Mouse (Mus musculus) liver, embryonic 11.5 days (tissue): ENCODE results near the gene D3Ertd751e. TPM values are rescaled to one million over a fixed set of nuclear protein-coding genes. Genes with fewer than 3 reads are reported as not detected.
A peak's percentile ranks its signal among the peaks of the same experiment; 100 is the strongest.

Experiments
- ATAC-seq: fragments of 200-750 bp; cut with Nextera tagmentation; replicated peaks from 2 replicates; pipeline ENCODE4 v1.8.0; 2017; ENCODE audit warnings: moderate number of reproducible peaks, mild to moderate bottlenecking, moderate TSS enrichment, moderate library complexity; ENCODE audit not compliant: low FRiP score
- DNase-seq: peaks from one replicate; pipeline ENCODE4 v3.0.0-alpha.2; 2017; ENCODE audit warnings: low spot score
- H3K27ac ChIP-seq: fragments of 300-500 bp; sonication (generic); 2 replicates; pipeline ENCODE4 v1.5.1; 2014; ENCODE audit warnings: mild to moderate bottlenecking, low read depth, low read length, control low read depth
- H3K27me3 ChIP-seq: fragments of 300-500 bp; sonication (generic); replicated peaks from 2 replicates; pipeline ENCODE4 v1.6.1; 2014; ENCODE audit warnings: low read length, mixed read lengths; ENCODE audit not compliant: control insufficient read depth, insufficient read depth
- H3K36me3 ChIP-seq: fragments of 300-500 bp; sonication (generic); 2 replicates; pipeline ENCODE4 v1.6.1; 2014; ENCODE audit warnings: mild to moderate bottlenecking, low read length, moderate library complexity, mixed read lengths; ENCODE audit not compliant: control insufficient read depth, insufficient read depth
- H3K4me1 ChIP-seq: fragments of 300-500 bp; sonication (generic); replicated peaks from 2 replicates; pipeline ENCODE4 v1.6.1; 2014; ENCODE audit warnings: low read length, mixed read lengths; ENCODE audit not compliant: control insufficient read depth, insufficient read depth
- H3K4me2 ChIP-seq: fragments of 300-500 bp; sonication (generic); 2 replicates; pipeline ENCODE4 v1.6.1; 2014; ENCODE audit warnings: mild to moderate bottlenecking, control low read depth, moderate library complexity
- H3K4me3 ChIP-seq: fragments of 300-500 bp; sonication (generic); 2 replicates; pipeline ENCODE4 v1.5.1; 2014; ENCODE audit warnings: low read depth, low read length, control low read depth
- H3K9ac ChIP-seq: fragments of 300-500 bp; sonication (generic); 2 replicates; pipeline ENCODE4 v1.6.1; 2014; ENCODE audit warnings: low read depth, low read length, control low read depth
- H3K9me3 ChIP-seq: fragments of 300-500 bp; sonication (generic); 2 replicates; pipeline ENCODE4 v1.6.1; 2016; ENCODE audit warnings: low read length, inconsistent platforms, mixed read lengths; ENCODE audit not compliant: control insufficient read depth
- WGBS: fragments of 180-500 bp; shearing (Covaris S2); extraction: QIAGEN DNeasy Blood & Tissue Kit; methylation state at CpG from one replicate; pipeline ENCODE4 v1.1.7; 2014; 5-methylcytosine and 5-hydroxymethylcytosine counted together
- polyA plus RNA-seq: library from polyadenylated mRNA; unstranded; fragments of >200 nt; fragmentation: Nextera tagmentation; extraction: Ambion mirVana; gene quantifications from 2 replicates; pipeline ENCODE4 v1.2.1, GENCODE M21; 2014

The D3Ertd751e gene
- 13.2 and 18.2 TPM in 2 replicates for polyA plus RNA-seq

DNA sequence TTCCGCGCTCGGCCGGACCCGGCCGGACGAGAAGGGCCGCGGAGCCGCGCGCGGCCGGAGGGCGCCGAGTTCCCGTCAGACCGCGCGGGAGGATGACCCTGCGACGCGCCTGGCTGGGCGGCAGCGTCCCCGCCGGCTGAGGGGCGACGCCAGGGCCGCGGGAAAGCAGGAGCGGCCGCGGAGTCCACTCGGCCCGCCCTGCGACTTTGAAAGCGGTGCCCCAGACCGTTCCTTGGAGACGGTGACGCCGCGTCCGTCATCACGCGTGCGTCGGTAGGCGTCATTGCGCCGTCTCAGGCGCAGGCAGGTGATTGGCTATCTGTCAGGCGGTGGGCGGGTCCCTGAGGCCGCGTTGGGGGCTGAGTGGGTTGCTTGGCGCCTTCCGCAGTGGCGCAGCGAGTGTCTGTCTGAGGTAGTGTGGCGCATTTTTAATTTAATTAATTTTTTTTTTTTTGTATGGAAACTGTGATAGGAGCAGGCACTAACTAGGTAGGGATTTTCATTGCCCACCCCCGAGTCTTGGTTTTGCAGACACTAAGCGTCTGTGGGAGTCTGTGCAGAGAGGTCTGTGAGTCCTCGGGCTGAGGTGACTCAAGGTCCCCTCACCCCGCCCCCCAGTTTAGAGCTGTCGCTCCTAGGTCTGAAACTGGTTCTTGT is at the start of gene D3Ertd751e, which contains the start of gene Sclt1:
TSS of gene D3Ertd751e (plus strand) at position 334 of the 657 bp plus-strand sequence.
TSS of gene Sclt1 (minus strand) at position 237 of the 657 bp plus-strand sequence.
- peak; percentile 100 for ATAC-seq
- peak within 1 kb of the TSS; percentile 86 for H3K4me2 ChIP-seq
- under 1% methylated on average over 62 of the region's 66 CpGs for WGBS
- peak within 1 kb of the TSS; percentile 90 for H3K9ac ChIP-seq
- H3K27me3 ChIP-seq, result no peaks in the 10 kb centered on the region
- peak; percentile 90 for DNase-seq
- H3K4me3 ChIP-seq, result peak within 1 kb of the TSS; percentile 77
- peaks cover 3% of the 10 kb centered on the region for H3K4me1 ChIP-seq
- peak within 1 kb of the TSS; percentile 89 for H3K27ac ChIP-seq
- no peaks in the 10 kb centered on the region for H3K36me3 ChIP-seq
- no peaks in the 10 kb centered on the region for H3K9me3 ChIP-seq

DNA sequence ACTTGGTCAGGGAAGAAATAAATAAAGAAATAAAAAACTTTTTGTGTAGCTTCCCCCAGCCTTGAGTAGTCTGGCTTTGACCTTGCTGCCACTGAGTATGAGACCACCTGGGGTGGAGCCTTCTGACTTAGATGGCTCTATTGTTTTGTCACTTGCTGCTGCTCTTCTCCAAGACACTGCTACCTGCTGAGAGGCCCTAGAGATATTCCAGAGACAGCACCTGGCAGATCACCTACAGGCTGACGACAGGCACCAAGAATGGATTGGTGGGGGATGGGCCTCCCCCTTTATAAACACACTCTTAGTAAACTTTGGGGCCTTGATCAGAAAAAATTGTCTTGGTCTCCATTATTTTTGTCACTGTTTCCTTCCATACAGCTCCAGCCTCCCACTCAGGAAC is 46.7 kb upstream of the D3Ertd751e start:
- DNase-seq, result no peak
- H3K9me3 ChIP-seq, result no peaks in the 10 kb centered on the region
- ATAC-seq, result no peak
- H3K9ac ChIP-seq, result no peak overlapping the region
- H3K27me3 ChIP-seq, result no peaks in the 10 kb centered on the region
- no peaks in the 10 kb centered on the region for H3K4me1 ChIP-seq
- no peak overlapping the region for H3K4me3 ChIP-seq
- no peak overlapping the region for H3K27ac ChIP-seq
- no peak overlapping the region for H3K4me2 ChIP-seq
- 78% methylated on average over 1 of the region's 1 CpGs for WGBS
- no peaks in the 10 kb centered on the region for H3K36me3 ChIP-seq

DNA sequence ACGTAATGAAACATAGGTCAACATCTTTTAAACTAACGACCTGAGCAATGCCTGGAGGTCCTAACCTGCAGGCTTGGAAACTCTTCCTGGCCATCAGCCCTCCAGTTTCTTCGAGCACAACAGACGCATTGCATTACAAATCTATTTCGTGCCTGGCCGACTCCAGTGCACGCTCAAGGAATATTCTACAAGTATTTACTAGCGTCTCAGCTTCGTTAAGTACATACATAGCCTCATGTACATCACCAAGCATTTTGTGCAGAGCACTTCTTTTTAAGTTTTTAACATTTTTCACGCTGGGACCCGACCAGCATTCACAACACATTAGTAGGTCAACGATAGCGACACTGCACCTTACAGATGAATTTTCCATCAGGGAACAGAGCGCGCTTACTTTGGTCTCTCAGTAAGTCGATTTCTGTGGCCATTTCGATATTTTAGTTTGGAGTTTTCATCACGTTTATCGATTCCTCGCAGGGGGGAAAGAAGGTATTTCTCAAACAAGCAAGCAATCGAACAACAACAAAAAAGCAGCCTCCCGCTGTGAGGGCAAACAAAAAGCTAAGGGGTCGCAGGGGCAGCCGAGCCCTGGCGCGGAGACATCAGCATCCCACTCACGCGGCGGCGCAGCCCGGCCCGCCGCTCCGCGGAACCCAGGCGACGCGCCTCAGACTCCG is 672 bp upstream of the D3Ertd751e start:
- Histone ChIP-seq H3K36me3 (no peaks in the 10 kb centered on the region), H3K4me1 (peaks cover 3% of the 10 kb centered on the region), H3K4me3 (peak overlapping the region; percentile 77), H3K27me3 (no peaks in the 10 kb centered on the region), H3K9me3 (no peaks in the 10 kb centered on the region), H3K9ac (peak overlapping the region; percentile 90), H3K4me2 (peak overlapping the region; percentile 86), H3K27ac (peak overlapping the region; percentile 89)
- no peak for ATAC-seq
- WGBS, result 2% methylated on average over 39 of the region's 39 CpGs
- no peak for DNase-seq

GRCm38 (mm10) chr3:41743436-41743835 is 1.0 kb downstream of the D3Ertd751e start:
- no peak overlapping the region for H3K9ac ChIP-seq
- H3K27ac ChIP-seq, result no peak overlapping the region
- WGBS, result 51% methylated on average over 6 of the region's 6 CpGs

DNA sequence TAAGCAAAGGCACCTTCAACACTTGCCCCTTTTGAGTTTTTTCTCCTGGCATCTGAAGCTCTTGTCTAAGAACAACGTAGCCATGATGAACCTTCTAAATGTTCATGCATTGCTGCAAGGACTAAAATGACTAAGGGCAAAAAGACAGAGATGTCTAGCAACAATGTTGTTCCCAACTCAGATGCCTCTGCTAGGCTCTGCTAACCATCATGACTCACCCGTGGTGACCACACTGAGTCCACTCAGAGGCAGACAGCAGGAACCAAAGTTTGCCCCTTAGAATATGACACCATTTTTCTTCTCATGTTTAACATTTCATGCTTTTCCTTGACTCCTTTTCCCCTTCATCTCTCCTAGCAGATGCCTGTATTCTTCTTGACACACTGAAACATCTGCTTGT is 12.1 kb downstream of the D3Ertd751e start:
- Histone ChIP-seq H3K27me3 (no peaks in the 10 kb centered on the region), H3K4me2 (no peak overlapping the region), H3K9me3 (no peaks in the 10 kb centered on the region), H3K4me1 (no peaks in the 10 kb centered on the region), H3K9ac (no peak overlapping the region), H3K36me3 (no peaks in the 10 kb centered on the region), H3K27ac (no peak overlapping the region), H3K4me3 (no peak overlapping the region)
- ATAC-seq (no peak), DNase-seq (no peak)
- 74% methylated on average over 2 of the region's 2 CpGs for WGBS

More at GRCm38 (mm10) chr3:41743436-41743835, 1.0 kb downstream of the D3Ertd751e start:
- ATAC-seq (no peak), DNase-seq (no peak)
- peak overlapping the region; percentile 77 for H3K4me3 ChIP-seq
- no peaks in the 10 kb centered on the region for H3K36me3 ChIP-seq
- no peaks in the 10 kb centered on the region for H3K27me3 ChIP-seq
- H3K9me3 ChIP-seq, result no peaks in the 10 kb centered on the region
- H3K4me2 ChIP-seq, result peak overlapping the region; percentile 79
- peaks cover 3% of the 10 kb centered on the region for H3K4me1 ChIP-seq

GRCm38 (mm10) chr3:41762091-41762490 is 19.7 kb downstream of the D3Ertd751e start:
- Histone ChIP-seq H3K9ac (no peak overlapping the region), H3K4me1 (no peaks in the 10 kb centered on the region), H3K9me3 (no peaks in the 10 kb centered on the region), H3K36me3 (no peaks in the 10 kb centered on the region), H3K27me3 (no peaks in the 10 kb centered on the region), H3K4me3 (no peak overlapping the region), H3K4me2 (no peak overlapping the region), H3K27ac (no peak overlapping the region)
- DNase-seq (no peak), ATAC-seq (no peak)
- 86% methylated on average over 3 of the region's 3 CpGs for WGBS

GRCm38 (mm10) chr3:41812447-41812846 is 70.0 kb downstream of the D3Ertd751e start:
- Histone ChIP-seq H3K9ac (no peak overlapping the region), H3K4me1 (no peaks in the 10 kb centered on the region), H3K4me3 (no peak overlapping the region), H3K27ac (no peak overlapping the region), H3K4me2 (no peak overlapping the region), H3K36me3 (no peaks in the 10 kb centered on the region), H3K27me3 (no peaks in the 10 kb centered on the region), H3K9me3 (no peaks in the 10 kb centered on the region)
- ATAC-seq (no peak), DNase-seq (no peak)
